In genomic region chr3:35225774-35226365, GRCm38 (mm10) we compare ENCODE assay signal across 10 mouse cellular contexts.
DNase-seq lines count a peak whose midpoint lies in the region; ATAC-seq lines count a peak whose summit lies in the region.
"Had no signal": no experiment of that assay in that cellular context is flagged by ENCODE, and none has a peak within 500 bp of the region (broad histone marks: within the 10 kb centered on the region; RNA-seq: fewer than 3 reads in every experiment).

No protein-coding gene starts in this region.

- WGBS in heart, embryonic 13.5 days, result 70% methylated on average over 3 of the region's 3 CpGs
- 73% methylated on average over 3 of the region's 3 CpGs for WGBS in midbrain, embryonic 11.5 days
- 68% methylated on average over 3 of the region's 3 CpGs for WGBS in midbrain, embryonic 13.5 days
- WGBS in limb, embryonic 13.5 days, result 36% methylated on average over 3 of the region's 3 CpGs

- ATAC-seq in heart, embryonic 13.5 days (ENCODE audit: extremely low read depth, insufficient number of reproducible peaks, low FRiP score, low TSS enrichment), result no peak
- ATAC-seq in midbrain, embryonic 11.5 days (ENCODE audit: low FRiP score), result no peak
- no peak for ATAC-seq in midbrain, embryonic 13.5 days
- ATAC-seq in limb, embryonic 13.5 days (ENCODE audit: low FRiP score, low read depth), result no peak
- ATAC-seq: activated CD4-positive, CD25-positive, alpha-beta regulatory T cell, adult 4 months had no signal

- peaks cover 6% of the 10 kb centered on the region; the same call in 1 of the 2 replicates for H3K4me1 ChIP-seq in heart, embryonic 13.5 days
- H3K4me1 ChIP-seq in midbrain, embryonic 11.5 days (ENCODE audit: control insufficient read depth, insufficient read depth, low read length), result peaks cover 7% of the 10 kb centered on the region
- peaks cover 17% of the 10 kb centered on the region for H3K4me1 ChIP-seq in midbrain, embryonic 13.5 days (replicated peaks)
- peaks cover 27% of the 10 kb centered on the region for H3K4me1 ChIP-seq in limb, embryonic 13.5 days

- intact Hi-C loops in heart, postnatal 36 days (cut with DNase I), result no loop called here

- H3K27ac ChIP-seq in heart, embryonic 13.5 days (replicated peaks), result no peak overlapping the region
- H3K27ac ChIP-seq in midbrain, embryonic 11.5 days (ENCODE audit: low read depth, low read length), result no peak overlapping the region
- H3K27ac ChIP-seq in midbrain, embryonic 13.5 days, result no peak overlapping the region
- H3K27ac ChIP-seq in limb, embryonic 13.5 days, result no peak overlapping the region

- peak overlapping the region; percentile 47; the same call in 1 of the 2 replicates for H3K4me2 ChIP-seq in heart, embryonic 13.5 days
- no peak overlapping the region for H3K4me2 ChIP-seq in midbrain, embryonic 11.5 days
- no peak overlapping the region for H3K4me2 ChIP-seq in midbrain, embryonic 13.5 days (replicated peaks)
- peak overlapping the region; percentile 45; the same call in 1 of the 2 replicates for H3K4me2 ChIP-seq in limb, embryonic 13.5 days (replicated peaks)

- H3K36me3 ChIP-seq in heart, embryonic 13.5 days, result no peaks in the 10 kb centered on the region
- no peaks in the 10 kb centered on the region for H3K36me3 ChIP-seq in midbrain, embryonic 11.5 days (ENCODE audit: control insufficient read depth, insufficient read depth, low read length)
- no peaks in the 10 kb centered on the region for H3K36me3 ChIP-seq in midbrain, embryonic 13.5 days
- H3K36me3 ChIP-seq in limb, embryonic 13.5 days, result no peaks in the 10 kb centered on the region

- H3K4me3 ChIP-seq in heart, embryonic 13.5 days, result no peak overlapping the region
- H3K4me3 ChIP-seq in midbrain, embryonic 11.5 days (ENCODE audit: low read depth, low read length), result no peak overlapping the region
- H3K4me3 ChIP-seq in midbrain, embryonic 13.5 days (replicated peaks), result no peak overlapping the region
- H3K4me3 ChIP-seq in limb, embryonic 13.5 days, result no peak overlapping the region

- no peaks in the 10 kb centered on the region for H3K9me3 ChIP-seq in heart, embryonic 13.5 days
- H3K9me3 ChIP-seq in midbrain, embryonic 11.5 days (ENCODE audit: control insufficient read depth, low read length), result no peaks in the 10 kb centered on the region
- no peaks in the 10 kb centered on the region for H3K9me3 ChIP-seq in midbrain, embryonic 13.5 days
- no peaks in the 10 kb centered on the region for H3K9me3 ChIP-seq in limb, embryonic 13.5 days

- no peak for DNase-seq in heart, postnatal 36 days
- peak; percentile 65 for DNase-seq in midbrain, embryonic 11.5 days (ENCODE audit: low spot score, missing footprints)
- no peak for DNase-seq in right cerebral cortex, postnatal 36 days (ENCODE audit: low spot score in 2 of 2)
- DNase-seq in thymus, postnatal 10 days (ENCODE audit: low spot score in 2 of 2), result no peak
- DNase-seq in embryo, embryonic 10.5 days (ENCODE audit: low spot score), result no peak
- DNase-seq: lung, adult 18-20 months had no signal

- no peak overlapping the region for H3K9ac ChIP-seq in heart, embryonic 13.5 days
- no peak overlapping the region for H3K9ac ChIP-seq in midbrain, embryonic 11.5 days (ENCODE audit: low read length)
- no peak overlapping the region for H3K9ac ChIP-seq in midbrain, embryonic 13.5 days (replicated peaks)
- H3K9ac ChIP-seq in limb, embryonic 13.5 days, result no peak overlapping the region

- H3K27me3 ChIP-seq in heart, embryonic 13.5 days (replicated peaks), result no peaks in the 10 kb centered on the region
- H3K27me3 ChIP-seq in midbrain, embryonic 11.5 days (ENCODE audit: control insufficient read depth, insufficient read depth, low read length), result no peaks in the 10 kb centered on the region
- H3K27me3 ChIP-seq in midbrain, embryonic 13.5 days, result 0 out of 2 replicates have a peak, but pooled peaks cover 3% of the 10 kb centered on the region
- no peaks in the 10 kb centered on the region for H3K27me3 ChIP-seq in limb, embryonic 13.5 days

Comparison
In these comparisons a context has a peak if more than half of its experiments do, and no peak if none do; other contexts are left out.
1. H3K4me2 ChIP-seq: peak in heart, embryonic 13.5 days (single experiment) and limb, embryonic 13.5 days (single experiment); none in midbrain, embryonic 11.5 days (single experiment) and midbrain, embryonic 13.5 days (single experiment).